8 mouse cellular contexts compared by ENCODE assay signal in the genomic region with DNA sequence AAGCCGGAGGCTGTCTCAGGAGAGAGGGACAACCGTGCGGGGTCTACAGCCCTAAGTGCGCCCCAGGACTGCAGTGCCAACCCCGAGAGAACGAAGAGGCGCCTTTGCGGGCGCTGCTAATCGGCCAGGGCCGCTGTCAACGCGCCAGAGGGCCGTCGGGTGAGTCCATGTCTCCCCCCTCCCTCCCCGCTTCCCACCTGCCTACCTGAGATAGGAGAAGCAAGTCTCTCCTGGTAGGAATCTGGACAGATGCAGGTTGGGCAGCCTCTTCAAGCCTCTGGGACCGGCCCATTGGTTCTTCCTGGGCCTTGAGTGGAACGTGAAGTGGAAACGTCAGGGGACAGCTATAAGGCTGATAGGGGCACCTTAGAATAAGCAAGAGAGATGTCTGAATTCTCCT. TPM values are rescaled to one million over a fixed set of nuclear protein-coding genes. Genes with fewer than 3 reads are reported as not detected.
A peak's percentile ranks its signal among the peaks of the same experiment; 100 is the strongest.
DNase-seq lines count a peak whose midpoint lies in the region; ATAC-seq and TF ChIP-seq lines count a peak whose summit lies in the region.

No protein-coding gene starts in this region.

- H3K4me1 ChIP-seq in liver, adult 2 months (ENCODE audit: control insufficient read depth, insufficient read depth, low read length) = peaks cover 5% of the 10 kb centered on the region
- peaks cover 9% of the 10 kb centered on the region for H3K4me1 ChIP-seq in forebrain, embryonic 13.5 days
- peaks cover 9% of the 10 kb centered on the region for H3K4me1 ChIP-seq in limb, embryonic 12.5 days (replicated peaks)
- H3K4me1 ChIP-seq in neural tube, embryonic 14.5 days (ENCODE audit: control insufficient read depth, insufficient read depth, low read length) = 0 out of 2 replicates have a peak, but pooled peaks cover 4% of the 10 kb centered on the region
- H3K4me1 ChIP-seq in thymus, adult 2 months (replicated peaks; ENCODE audit: control insufficient read depth, insufficient read depth, low read length) = peaks cover 5% of the 10 kb centered on the region

- no peak overlapping the region for H3K27ac ChIP-seq in liver, adult 2 months (replicated peaks; ENCODE audit: insufficient read depth, low read depth, low read length)
- no peak overlapping the region for H3K27ac ChIP-seq in forebrain, embryonic 13.5 days
- no peak overlapping the region for H3K27ac ChIP-seq in limb, embryonic 12.5 days
- H3K27ac ChIP-seq in neural tube, embryonic 14.5 days (ENCODE audit: low read depth, low read length) = no peak overlapping the region
- H3K27ac ChIP-seq in thymus, adult 2 months (ENCODE audit: control insufficient read depth, insufficient read depth, low read length) = no peak overlapping the region

- H3K4me2 ChIP-seq in forebrain, embryonic 13.5 days = peak overlapping the region; percentile 38
- H3K4me2 ChIP-seq in limb, embryonic 12.5 days = peak overlapping the region; percentile 59
- H3K4me2 ChIP-seq in neural tube, embryonic 14.5 days (ENCODE audit: low read depth, low read length) = peak overlapping the region; percentile 20; the same call in 1 of the 2 replicates

- no peak for ATAC-seq in forebrain, embryonic 13.5 days
- ATAC-seq in limb, embryonic 12.5 days (ENCODE audit: insufficient number of reproducible peaks, insufficient read depth, low FRiP score, low TSS enrichment, low read depth) = no peak
- no peak for ATAC-seq in neural tube, embryonic 14.5 days (ENCODE audit: low read depth)

- no peaks in the 10 kb centered on the region for H3K79me2 ChIP-seq in liver, adult 2 months (ENCODE audit: control insufficient read depth, insufficient read depth, low read length)

- H3K9ac ChIP-seq in liver, adult 2 months (ENCODE audit: low read depth, low read length) = peak overlapping the region; percentile 16
- H3K9ac ChIP-seq in forebrain, embryonic 13.5 days = peak overlapping the region; percentile 13; the same call in 1 of the 2 replicates
- H3K9ac ChIP-seq in limb, embryonic 12.5 days (replicated peaks) = peak overlapping the region; percentile 37; the same call in 1 of the 2 replicates
- H3K9ac ChIP-seq in neural tube, embryonic 14.5 days (replicated peaks; ENCODE audit: low read depth, low read length) = 0 out of 2 replicates have a peak overlapping the region, but pooled peaks have one; percentile 17

- no peak overlapping the region for H3K4me3 ChIP-seq in liver, adult 2 months (ENCODE audit: insufficient read depth, low read depth, low read length)
- peak overlapping the region; percentile 9; the same call in 1 of the 2 replicates for H3K4me3 ChIP-seq in forebrain, embryonic 13.5 days
- H3K4me3 ChIP-seq in limb, embryonic 12.5 days (replicated peaks) = peak overlapping the region; percentile 32
- 0 out of 2 replicates have a peak overlapping the region, but pooled peaks have one; percentile 3 for H3K4me3 ChIP-seq in neural tube, embryonic 14.5 days (ENCODE audit: low read depth, low read length)
- H3K4me3 ChIP-seq in thymus, adult 2 months (ENCODE audit: control insufficient read depth, insufficient read depth, low read length) = no peak overlapping the region

- H3K36me3 ChIP-seq in liver, adult 2 months (ENCODE audit: control insufficient read depth, insufficient read depth, low read length) = no peaks in the 10 kb centered on the region
- no peaks in the 10 kb centered on the region for H3K36me3 ChIP-seq in forebrain, embryonic 13.5 days (ENCODE audit: poor library complexity, severe bottlenecking)
- no peaks in the 10 kb centered on the region for H3K36me3 ChIP-seq in limb, embryonic 12.5 days
- no peaks in the 10 kb centered on the region for H3K36me3 ChIP-seq in neural tube, embryonic 14.5 days (ENCODE audit: control insufficient read depth, insufficient read depth, low read length)
- no peaks in the 10 kb centered on the region for H3K36me3 ChIP-seq in thymus, adult 2 months (ENCODE audit: control insufficient read depth, insufficient read depth, low read length)

- 0 out of 2 replicates have a peak, but pooled peaks cover 6% of the 10 kb centered on the region for H3K27me3 ChIP-seq in liver, adult 2 months (ENCODE audit: control insufficient read depth, insufficient read depth, low read length)
- H3K27me3 ChIP-seq in forebrain, embryonic 13.5 days = peaks cover 45% of the 10 kb centered on the region
- peaks cover 45% of the 10 kb centered on the region for H3K27me3 ChIP-seq in limb, embryonic 12.5 days
- H3K27me3 ChIP-seq in neural tube, embryonic 14.5 days (ENCODE audit: control insufficient read depth, insufficient read depth, low read length) = peaks cover 12% of the 10 kb centered on the region
- no peaks in the 10 kb centered on the region; the same call in 1 of the 2 replicates for H3K27me3 ChIP-seq in thymus, adult 2 months (ENCODE audit: control insufficient read depth, insufficient read depth, low read length)

- TF ChIP-seq POLR2A in liver, adult 2 months (IDR thresholded peaks at IDR 0.05; ENCODE audit: extremely low read depth, insufficient read depth, low read length) = no peak
- no peak for TF ChIP-seq POLR2A in thymus, adult 2 months (IDR thresholded peaks at IDR 0.05; ENCODE audit: control insufficient read depth, extremely low read depth, insufficient read depth, low read length, poor library complexity)

- 41% methylated on average over 19 of the region's 19 CpGs for WGBS in liver, adult 2 months
- WGBS in forebrain, embryonic 13.5 days = 8% methylated on average over 19 of the region's 19 CpGs
- 16% methylated on average over 19 of the region's 19 CpGs for WGBS in limb, embryonic 12.5 days
- 20% methylated on average over 19 of the region's 19 CpGs for WGBS in neural tube, embryonic 14.5 days
- WGBS in thymus, adult 2 months = 52% methylated on average over 19 of the region's 19 CpGs

- no peaks in the 10 kb centered on the region for H3K9me3 ChIP-seq in forebrain, embryonic 13.5 days (replicated peaks)
- no peaks in the 10 kb centered on the region for H3K9me3 ChIP-seq in limb, embryonic 12.5 days
- no peaks in the 10 kb centered on the region for H3K9me3 ChIP-seq in neural tube, embryonic 14.5 days (ENCODE audit: control insufficient read depth, low read length)

- TF ChIP-seq CTCF in liver, adult 2 months (IDR thresholded peaks at IDR 0.05; ENCODE audit: low read depth, low read length) = no peak
- TF ChIP-seq CTCF in thymus, adult 2 months (IDR thresholded peaks at IDR 0.05; ENCODE audit: borderline replicate concordance, control insufficient read depth, extremely low read depth, insufficient read depth, low read length, poor library complexity) = no peak

- intact Hi-C loops in left cerebral cortex, postnatal 4 days (cut with DNase I) = no loop called here

- DNase-seq in liver, adult 2 months (ENCODE audit: extremely low read depth, low read depth, low spot score) = no peak
- DNase-seq in liver = no peak
- DNase-seq in thymus, adult 2 months = no peak
- no peak for DNase-seq in urinary bladder, adult 2 months (ENCODE audit: low spot score)
- no peak for DNase-seq in left cerebral cortex, postnatal 4 days

RNA-seq across cellular contexts. Expression of gene Igfbp6, which starts 0.6 kb away (rescaled TPM):
- total RNA-seq in liver, adult 2 months (2014; rRNA removed) = 1.0 and 1.8 TPM in 2 replicates
- 2.3 and 4.5 TPM in 2 replicates for polyA plus RNA-seq in liver, adult 2 months (2012; rRNA removed)
- 0.37 and 0.40 TPM in 2 replicates for polyA plus RNA-seq in forebrain, embryonic 13.5 days (2015; fragmentation: Nextera tagmentation; extraction: Ambion mirVana)
- polyA plus RNA-seq in limb, embryonic 12.5 days (2016; fragmentation: Nextera tagmentation; extraction: Ambion mirVana) = 0.96 and 1.2 TPM in 2 replicates
- polyA plus RNA-seq in neural tube, embryonic 14.5 days (2014; fragmentation: Nextera tagmentation; extraction: Ambion mirVana) = 0.74 and 1.7 TPM in 2 replicates
- polyA plus RNA-seq in thymus, adult 2 months (2012; rRNA removed) = 17.8 and 30.2 TPM in 2 replicates
- 260 TPM in 2 replicates for polyA plus RNA-seq in urinary bladder, adult 2 months (2012; rRNA removed)
- total RNA-seq in left cerebral cortex, postnatal 4 days (2021) = 1 to 10 TPM; 1.6 to 2.0 TPM

RNA-seq across cellular contexts. Expression of gene Soat2, which starts 5.6 kb away (rescaled TPM):
- 27.5 and 36.5 TPM in 2 replicates for total RNA-seq in liver, adult 2 months (2014; rRNA removed)
- polyA plus RNA-seq in liver, adult 2 months (2012; rRNA removed) = 54.9 and 80.8 TPM in 2 replicates
- 0.10 TPM in 1 of 2 replicates, not detected in the other for polyA plus RNA-seq in forebrain, embryonic 13.5 days (2015; fragmentation: Nextera tagmentation; extraction: Ambion mirVana)
- 0.15 TPM in 1 of 2 replicates, not detected in the other for polyA plus RNA-seq in limb, embryonic 12.5 days (2016; fragmentation: Nextera tagmentation; extraction: Ambion mirVana)
- not detected in 2 replicates for polyA plus RNA-seq in neural tube, embryonic 14.5 days (2014; fragmentation: Nextera tagmentation; extraction: Ambion mirVana)
- polyA plus RNA-seq in thymus, adult 2 months (2012; rRNA removed) = 3.8 and 4.1 TPM in 2 replicates
- polyA plus RNA-seq in urinary bladder, adult 2 months (2012; rRNA removed) = 0.59 and 0.89 TPM in 2 replicates
- total RNA-seq in left cerebral cortex, postnatal 4 days (2021) = not detected

RNA-seq across cellular contexts. Expression of gene Spryd3, which starts 8.7 kb away (rescaled TPM):
- total RNA-seq in liver, adult 2 months (2014; rRNA removed) = 9.2 and 12.1 TPM in 2 replicates
- 20.7 and 22.6 TPM in 2 replicates for polyA plus RNA-seq in liver, adult 2 months (2012; rRNA removed)
- polyA plus RNA-seq in forebrain, embryonic 13.5 days (2015; fragmentation: Nextera tagmentation; extraction: Ambion mirVana) = 21.7 and 25.4 TPM in 2 replicates
- 12.9 and 16.8 TPM in 2 replicates for polyA plus RNA-seq in limb, embryonic 12.5 days (2016; fragmentation: Nextera tagmentation; extraction: Ambion mirVana)
- 59.6 and 61.8 TPM in 2 replicates for polyA plus RNA-seq in neural tube, embryonic 14.5 days (2014; fragmentation: Nextera tagmentation; extraction: Ambion mirVana)
- polyA plus RNA-seq in thymus, adult 2 months (2012; rRNA removed) = 40.8 and 43.1 TPM in 2 replicates
- 43.7 and 50.0 TPM in 2 replicates for polyA plus RNA-seq in urinary bladder, adult 2 months (2012; rRNA removed)
- 100 to 1,000 TPM; 115 to 118 TPM for total RNA-seq in left cerebral cortex, postnatal 4 days (2021)

RNA-seq across cellular contexts. Expression of gene Tns2, which starts 44.5 kb away (rescaled TPM):
- total RNA-seq in liver, adult 2 months (2014; rRNA removed) = 21.8 and 36.5 TPM in 2 replicates
- polyA plus RNA-seq in liver, adult 2 months (2012; rRNA removed) = 30.9 and 35.9 TPM in 2 replicates
- 4.5 and 6.7 TPM in 2 replicates for polyA plus RNA-seq in forebrain, embryonic 13.5 days (2015; fragmentation: Nextera tagmentation; extraction: Ambion mirVana)
- polyA plus RNA-seq in limb, embryonic 12.5 days (2016; fragmentation: Nextera tagmentation; extraction: Ambion mirVana) = 16.6 and 22.6 TPM in 2 replicates
- 4.3 and 9.5 TPM in 2 replicates for polyA plus RNA-seq in neural tube, embryonic 14.5 days (2014; fragmentation: Nextera tagmentation; extraction: Ambion mirVana)
- 15.9 and 26.4 TPM in 2 replicates for polyA plus RNA-seq in thymus, adult 2 months (2012; rRNA removed)
- 69.2 and 107 TPM in 2 replicates for polyA plus RNA-seq in urinary bladder, adult 2 months (2012; rRNA removed)
- 10 to 100 TPM in 1 of 2 experiments, 1 to 10 TPM in 1; 8.5 to 11.4 TPM for total RNA-seq in left cerebral cortex, postnatal 4 days (2021)

RNA-seq across cellular contexts. Expression of gene Zfp740, which starts 58.3 kb away (rescaled TPM):
- 15.6 and 21.0 TPM in 2 replicates for total RNA-seq in liver, adult 2 months (2014; rRNA removed)
- polyA plus RNA-seq in liver, adult 2 months (2012; rRNA removed) = 8.1 and 9.4 TPM in 2 replicates
- polyA plus RNA-seq in forebrain, embryonic 13.5 days (2015; fragmentation: Nextera tagmentation; extraction: Ambion mirVana) = 90.0 and 98.7 TPM in 2 replicates
- polyA plus RNA-seq in limb, embryonic 12.5 days (2016; fragmentation: Nextera tagmentation; extraction: Ambion mirVana) = 108 and 115 TPM in 2 replicates
- 38.2 and 52.9 TPM in 2 replicates for polyA plus RNA-seq in neural tube, embryonic 14.5 days (2014; fragmentation: Nextera tagmentation; extraction: Ambion mirVana)
- 69.6 and 71.9 TPM in 2 replicates for polyA plus RNA-seq in thymus, adult 2 months (2012; rRNA removed)
- polyA plus RNA-seq in urinary bladder, adult 2 months (2012; rRNA removed) = 62.9 and 67.8 TPM in 2 replicates
- total RNA-seq in left cerebral cortex, postnatal 4 days (2021) = 10 to 100 TPM; 70.3 to 70.6 TPM

Comparison
In these comparisons a context has a peak if more than half of its experiments do, and no peak if none do; other contexts are left out.
1. H3K4me3 ChIP-seq: peak in forebrain, embryonic 13.5 days (single experiment), limb, embryonic 12.5 days (single experiment) and neural tube, embryonic 14.5 days (single experiment); none in liver, adult 2 months (single experiment) and thymus, adult 2 months (single experiment).
2. RNA of gene Soat2, which starts 5.6 kb away (polyA plus RNA-seq): 54.9 to 80.8 TPM in liver, adult 2 months; 3.8 to 4.1 TPM in thymus, adult 2 months, 0.59 to 0.89 TPM in urinary bladder, adult 2 months, 0.10 TPM in forebrain, embryonic 13.5 days, 0.15 TPM in limb, embryonic 12.5 days and not detected in neural tube, embryonic 14.5 days; every median in the first group is over 10 times any median in the second.
3. Peak in every context shown above with its lines, with median percentiles within 50 percentile points of each other: H3K9ac ChIP-seq and H3K4me2 ChIP-seq.